Mouse (Mus musculus) bone marrow, adult 2 months (tissue): Measurements from ENCODE around the gene Cbln1. TPM values are rescaled to one million over a fixed set of nuclear protein-coding genes. Genes with fewer than 3 reads are reported as not detected.

Experiments used
- H3K27ac ChIP-seq: fragments of 200-500 bp; 2 replicates; pipeline ENCODE4 v1.5.1; 2012; ENCODE audit warnings: low read depth, mild to moderate bottlenecking, control low read depth, inconsistent platforms, low read length; ENCODE audit not compliant: control insufficient read depth, poor library complexity, insufficient read depth
- H3K4me1 ChIP-seq: fragments of 200-500 bp; 2 replicates; pipeline ENCODE4 v1.6.1; 2011; ENCODE audit warnings: low read length; ENCODE audit not compliant: control insufficient read depth, insufficient read depth
- H3K4me3 ChIP-seq: fragments of 200-500 bp; replicated peaks from 2 replicates; pipeline ENCODE3; 2011; ENCODE audit warnings: mild to moderate bottlenecking, low read depth, low read length, control low read depth; ENCODE audit not compliant: control insufficient read depth
- CTCF ChIP-seq: fragments of 200-500 bp; IDR thresholded peaks from 2 replicates; pipeline ENCODE4 v1.5.1; 2011; ENCODE audit warnings: low read length, control low read depth; ENCODE audit not compliant: control insufficient read depth, insufficient read depth
- POLR2A ChIP-seq: fragments of 200-500 bp; IDR thresholded peaks from 2 replicates; pipeline ENCODE4 v1.6.1; 2011; ENCODE audit warnings: low read depth, mild to moderate bottlenecking, control low read depth, low read length, borderline replicate concordance; ENCODE audit not compliant: control insufficient read depth
- WGBS: fragments of 180-500 bp; shearing (Covaris S2); methylation state at CpG from one replicate; pipeline ENCODE4 v1.1.7; 2018; 5-methylcytosine and 5-hydroxymethylcytosine counted together
- polyA plus RNA-seq: library from polyadenylated mRNA; stranded (reverse); fragments of >200 nt; gene quantifications from 2 replicates; pipeline ENCODE4 v1.2.4, GENCODE M21; 2011; ENCODE audit warnings: low replicate concordance; ENCODE audit not compliant: missing spikeins, insufficient read depth, insufficient read length

The Cbln1 gene
- polyA plus RNA-seq, 1 experiment = 4.2 TPM

DNA sequence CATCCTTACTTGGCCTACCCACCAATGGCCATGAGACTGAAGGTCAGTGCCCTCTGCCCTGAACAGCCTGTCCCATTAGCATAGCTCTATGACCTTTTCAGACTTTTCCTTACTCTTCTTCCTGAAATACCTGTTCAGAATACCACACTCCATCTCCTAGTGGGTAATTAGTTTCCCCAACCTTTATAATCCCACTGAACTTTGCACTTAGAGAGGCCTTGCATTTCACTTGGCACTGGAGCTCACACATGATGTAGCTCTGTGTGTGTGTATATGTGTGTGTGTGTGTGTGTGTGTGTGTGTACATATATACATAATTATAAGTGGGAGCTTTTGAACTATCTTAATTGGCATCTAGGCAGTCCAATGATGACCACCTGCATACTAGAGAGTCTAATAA lies 45.2 kb downstream of the Cbln1 start:
- H3K4me3 ChIP-seq = no peak overlapping the region
- TF ChIP-seq POLR2A = no peak
- H3K4me1 ChIP-seq = no peaks in the 10 kb centered on the region
- H3K27ac ChIP-seq = no peak overlapping the region

DNA sequence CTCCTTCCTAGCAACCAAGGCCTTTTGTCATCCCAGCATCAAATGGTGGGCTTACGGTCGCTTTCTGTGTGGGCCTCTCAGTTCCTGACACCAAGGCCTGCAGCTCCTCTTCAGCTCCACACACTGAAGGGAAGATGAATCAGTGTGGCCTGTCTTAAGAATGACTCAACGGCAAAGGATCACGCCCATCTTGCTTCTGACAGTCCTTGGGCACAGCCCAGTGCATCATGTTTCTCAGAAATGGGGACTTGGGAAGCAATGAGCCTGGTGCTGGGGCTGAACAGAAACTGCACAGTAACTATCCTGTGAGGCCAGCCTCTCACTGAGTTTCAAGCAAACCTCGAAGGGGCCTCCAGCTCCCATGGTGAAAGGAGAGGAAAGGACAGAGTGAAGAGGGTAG lies 47.7 kb downstream of the Cbln1 start:
- 75% methylated on average over 5 of the region's 5 CpGs for WGBS

DNA sequence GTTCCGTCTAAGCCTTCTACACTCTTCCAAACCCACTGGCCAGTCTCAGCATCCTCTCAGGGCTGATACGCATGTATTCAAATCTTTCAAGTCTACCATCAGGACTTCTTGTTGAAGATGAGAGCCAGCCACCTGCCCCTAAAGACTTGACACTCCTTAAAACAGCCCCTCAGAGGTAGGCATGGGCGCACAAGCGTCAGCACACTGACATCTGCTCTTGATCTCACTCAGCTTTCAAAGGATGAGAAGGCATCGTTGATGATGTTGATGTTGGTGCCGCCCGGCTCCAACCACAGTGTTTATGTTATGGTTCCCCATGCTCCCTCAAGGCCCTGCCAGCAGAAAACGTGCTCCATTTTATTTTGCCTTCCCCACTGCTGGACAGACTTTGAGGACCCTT lies 50.7 kb downstream of the Cbln1 start:
- TF ChIP-seq POLR2A (no peak), CTCF (no peak)
- WGBS = 72% methylated on average over 8 of the region's 8 CpGs
- Histone ChIP-seq H3K4me3 (no peak overlapping the region), H3K4me1 (no peaks in the 10 kb centered on the region), H3K27ac (no peak overlapping the region)

More for the DNA sequence above, 47.7 kb downstream of the Cbln1 start:
- TF ChIP-seq POLR2A (no peak), CTCF (no peak)
- no peak overlapping the region for H3K27ac ChIP-seq
- no peaks in the 10 kb centered on the region for H3K4me1 ChIP-seq
- no peak overlapping the region for H3K4me3 ChIP-seq

Other genes starting within 250 kb of the Cbln1 start
- gene 4933402J07Rik, start 91.2 kb upstream of the Cbln1 start, polyA plus RNA-seq = not detected in 2 replicates